Mouse (Mus musculus): ENCODE measurements around the gene Olfr362.
"Not testable (repeated sequence)": the region's sequence is repeated elsewhere in the genome, so short reads cannot be mapped to it uniquely, and the experiment has no call there.

The Olfr362 gene

DNA sequence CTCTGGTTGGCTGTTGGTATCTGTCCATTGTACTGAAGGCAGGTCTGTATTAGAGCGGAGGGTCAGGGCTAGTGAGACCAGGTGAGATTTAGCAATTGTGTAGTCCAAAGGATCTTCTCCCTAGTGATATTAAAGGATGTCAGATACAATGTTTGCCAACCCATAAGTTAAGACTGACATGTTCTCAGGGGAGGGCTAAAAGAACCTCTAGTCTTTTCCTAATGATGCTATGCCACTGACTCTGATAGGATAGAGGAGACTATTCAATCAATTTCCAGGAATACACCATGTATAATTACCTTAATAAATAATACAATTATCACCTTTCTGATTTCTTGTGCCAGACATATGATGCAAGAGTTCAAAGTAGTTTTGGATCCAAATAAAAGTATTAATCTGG, at the start of gene Olfr362:
TSS of gene Olfr362 (minus strand) at position 101 of the 400 bp plus-strand sequence.
- no peak for DNase-seq (ENCODE audit: low spot score)

DNA sequence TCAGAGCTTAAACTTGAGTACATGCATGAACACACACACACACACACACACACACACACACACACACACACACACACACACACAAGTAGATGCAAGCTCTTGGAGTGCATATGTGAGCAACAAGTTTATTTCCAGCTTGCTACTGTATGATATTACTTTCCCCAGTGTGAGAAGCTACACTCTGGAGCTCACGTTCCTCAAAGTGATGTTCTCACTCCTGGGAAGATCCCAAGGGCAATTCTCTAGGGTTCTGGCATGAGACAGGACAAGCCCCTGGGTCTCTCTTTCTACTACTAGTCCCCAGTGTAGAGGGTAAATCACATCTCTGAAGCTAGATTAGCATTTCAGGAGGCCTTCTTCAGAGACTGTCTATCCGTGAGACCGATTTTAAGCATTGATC, 21.3 kb upstream of the Olfr362 start, which contains the start of gene Olfr364-ps1:
TSS of gene Olfr364-ps1 (plus strand) at position 301 of the 400 bp plus-strand sequence.
- DNase-seq (ENCODE audit: low spot score): no peak

DNA sequence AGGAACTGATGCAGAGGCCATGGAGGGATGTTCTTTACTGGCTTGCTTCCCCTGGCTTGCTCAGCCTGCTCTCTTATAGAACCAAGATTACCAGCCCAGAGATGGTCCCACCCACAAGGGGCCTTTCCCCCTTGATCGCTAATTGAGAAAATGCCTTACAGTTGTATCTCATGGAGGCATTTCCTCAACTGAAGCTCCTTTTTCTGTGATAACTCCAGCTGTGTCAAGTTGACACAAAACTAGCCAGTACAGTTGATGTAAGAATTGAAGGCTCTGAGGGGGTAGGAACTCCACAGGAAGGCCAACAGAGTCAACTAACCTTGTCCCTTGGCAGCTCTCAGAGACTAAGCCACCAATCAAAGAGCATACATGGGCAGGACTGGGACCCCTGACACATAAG, 28.5 kb downstream of the Olfr362 start, which contains the start of gene Olfr361:
TSS of gene Olfr361 (minus strand) at position 101 of the 400 bp plus-strand sequence.
- DNase-seq (ENCODE audit: low spot score): not testable (repeated sequence)

DNA sequence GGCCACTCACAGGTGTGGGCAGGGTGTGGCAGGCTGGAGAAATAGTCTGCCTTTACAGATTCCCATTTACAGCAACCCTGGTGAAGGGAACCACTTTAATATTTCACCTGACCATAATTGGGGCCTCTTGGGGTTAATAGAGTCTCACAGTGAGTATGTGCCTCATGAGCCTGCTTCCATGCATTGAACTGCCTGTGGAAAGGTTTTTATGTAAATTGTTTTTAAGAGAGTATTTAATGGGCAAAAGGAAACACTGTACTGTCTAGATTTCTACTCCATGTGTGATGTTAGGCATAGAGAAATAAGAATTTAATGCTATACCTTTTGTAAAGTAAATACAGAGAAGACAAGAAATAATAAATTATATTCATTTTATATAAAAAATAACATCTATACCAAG, 52.3 kb downstream of the Olfr362 start, which contains the start of gene Olfr360:
TSS of gene Olfr360 (plus strand) at position 301 of the 400 bp plus-strand sequence.
- no peak for DNase-seq (ENCODE audit: low spot score)
